Comparison of ENCODE assay signal across 9 mouse cellular contexts in the genomic region with DNA sequence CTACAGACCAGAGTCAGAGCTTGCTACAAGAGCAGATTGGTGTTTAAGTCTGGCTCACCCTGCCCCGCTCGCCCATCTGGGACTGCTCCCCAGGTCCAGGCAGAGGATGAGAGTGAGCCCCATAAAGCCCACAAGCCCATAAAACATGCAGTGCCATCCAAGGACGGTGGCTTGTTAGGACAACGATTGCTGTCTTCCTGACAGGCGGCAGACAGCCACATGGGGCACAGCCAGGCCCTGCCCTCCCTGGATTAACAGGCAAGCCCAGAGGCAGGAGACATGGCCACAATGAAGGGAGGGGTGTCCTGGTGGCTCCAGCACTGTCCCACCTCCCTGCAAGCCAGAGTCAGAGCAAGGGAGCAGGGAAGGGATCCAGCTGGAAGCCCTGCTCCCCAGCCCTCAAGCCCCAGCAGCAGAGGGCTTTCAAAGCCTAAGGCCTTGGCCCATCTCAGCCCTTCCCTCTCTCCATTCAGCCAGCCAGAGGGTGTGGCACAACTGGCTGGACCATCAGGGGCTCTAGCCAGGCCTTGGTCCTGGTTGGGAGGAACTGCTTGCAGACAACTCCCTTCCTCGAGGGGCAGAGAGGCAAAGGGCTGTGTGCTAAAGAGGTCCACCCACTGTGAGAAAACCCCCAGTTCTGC. TPM values are rescaled to one million over a fixed set of nuclear protein-coding genes. Genes with fewer than 3 reads are reported as not detected.
A peak's percentile ranks its signal among the peaks of the same experiment; 100 is the strongest.
DNase-seq lines count a peak whose midpoint lies in the region; ATAC-seq and TF ChIP-seq lines count a peak whose summit lies in the region.
"Had no signal": no experiment of that assay in that cellular context is flagged by ENCODE, and none has a peak within 500 bp of the region (broad histone marks: within the 10 kb centered on the region; RNA-seq: fewer than 3 reads in every experiment).

No protein-coding gene starts in this region.

- no peak for TF ChIP-seq CTCF in left cerebral cortex, adult 2 months (IDR thresholded peaks at IDR 0.05)

- intact Hi-C loops in gastrocnemius, postnatal 36 days (cut with DNase I), result no loop called here
- intact Hi-C loops in left cerebral cortex, adult 2 months (cut with DNase I), result no loop called here

- peak overlapping the region; percentile 55; the same call in 1 of the 2 replicates for H3K27ac ChIP-seq in embryonic facial prominence, embryonic 12.5 days
- H3K27ac ChIP-seq in embryonic facial prominence, embryonic 10.5 days (replicated peaks), result no peak overlapping the region; the same call in 1 of the 2 replicates
- H3K27ac ChIP-seq in limb, embryonic 12.5 days, result peak overlapping the region; percentile 45
- no peak overlapping the region for H3K27ac ChIP-seq in left cerebral cortex, adult 2 months

- 58% methylated on average over 6 of the region's 6 CpGs for WGBS in embryonic facial prominence, embryonic 12.5 days
- 66% methylated on average over 6 of the region's 6 CpGs for WGBS in embryonic facial prominence, embryonic 10.5 days
- WGBS in limb, embryonic 12.5 days, result 43% methylated on average over 6 of the region's 6 CpGs

- no peak overlapping the region for H3K9ac ChIP-seq in embryonic facial prominence, embryonic 12.5 days
- H3K9ac ChIP-seq in limb, embryonic 12.5 days (replicated peaks), result 0 out of 2 replicates have a peak overlapping the region, but pooled peaks have one; percentile 27

- H3K4me2 ChIP-seq in embryonic facial prominence, embryonic 12.5 days (replicated peaks), result no peak overlapping the region
- no peak overlapping the region for H3K4me2 ChIP-seq in limb, embryonic 12.5 days

- H3K9me3 ChIP-seq in embryonic facial prominence, embryonic 12.5 days, result no peaks in the 10 kb centered on the region
- H3K9me3 ChIP-seq in embryonic facial prominence, embryonic 10.5 days, result no peaks in the 10 kb centered on the region
- no peaks in the 10 kb centered on the region for H3K9me3 ChIP-seq in limb, embryonic 12.5 days

- ATAC-seq in embryonic facial prominence, embryonic 12.5 days (ENCODE audit: insufficient number of reproducible peaks, insufficient read depth, low FRiP score, low TSS enrichment), result no peak
- ATAC-seq in limb, embryonic 12.5 days (ENCODE audit: insufficient number of reproducible peaks, insufficient read depth, low FRiP score, low TSS enrichment, low read depth), result no peak

- H3K4me1 ChIP-seq in embryonic facial prominence, embryonic 12.5 days, result peaks cover 46% of the 10 kb centered on the region
- H3K4me1 ChIP-seq in embryonic facial prominence, embryonic 10.5 days, result peaks cover 73% of the 10 kb centered on the region
- peaks cover 56% of the 10 kb centered on the region for H3K4me1 ChIP-seq in limb, embryonic 12.5 days (replicated peaks)

- no peak for DNase-seq in embryonic facial prominence, embryonic 10.5 days (ENCODE audit: low spot score)
- peak; percentile 57 for DNase-seq in 3134 (ENCODE audit: extremely low read depth, insufficient read length, low spot score)
- DNase-seq in gastrocnemius, postnatal 36 days, result peak; percentile 49 to 77
- no peak for DNase-seq in cerebellum, adult 9-10 months
- DNase-seq in embryo, embryonic 9.5 days (ENCODE audit: extremely low spot score), result no peak
- no peak for DNase-seq in left cerebral cortex, adult 2 months (ENCODE audit: extremely low spot score in 1 of 2, low spot score in 2 of 2)

- H3K4me3 ChIP-seq in embryonic facial prominence, embryonic 12.5 days, result no peak overlapping the region
- no peak overlapping the region for H3K4me3 ChIP-seq in embryonic facial prominence, embryonic 10.5 days
- H3K4me3 ChIP-seq in limb, embryonic 12.5 days (replicated peaks), result no peak overlapping the region
- H3K4me3 ChIP-seq in left cerebral cortex, adult 2 months, result no peak overlapping the region

- no peaks in the 10 kb centered on the region for H3K27me3 ChIP-seq in embryonic facial prominence, embryonic 12.5 days
- H3K27me3 ChIP-seq in embryonic facial prominence, embryonic 10.5 days (replicated peaks; ENCODE audit: low read depth, poor library complexity, severe bottlenecking), result no peaks in the 10 kb centered on the region; the same call in 1 of the 2 replicates
- no peaks in the 10 kb centered on the region for H3K27me3 ChIP-seq in limb, embryonic 12.5 days

- H3K36me3 ChIP-seq in embryonic facial prominence, embryonic 12.5 days, result no peaks in the 10 kb centered on the region
- peaks cover 6% of the 10 kb centered on the region for H3K36me3 ChIP-seq in embryonic facial prominence, embryonic 10.5 days (replicated peaks)
- H3K36me3 ChIP-seq in limb, embryonic 12.5 days, result peaks cover 9% of the 10 kb centered on the region

RNA-seq across cellular contexts. Expression of a gene that starts 40.1 kb away (rescaled TPM):
- polyA plus RNA-seq in embryonic facial prominence, embryonic 12.5 days (2016; fragmentation: Nextera tagmentation; extraction: Ambion mirVana), result 38.8 and 39.4 TPM in 2 replicates
- polyA plus RNA-seq in embryonic facial prominence, embryonic 10.5 days (2016; fragmentation: Nextera tagmentation; extraction: Ambion mirVana), result 27.4 and 30.4 TPM in 2 replicates
- 100 to 1,000 TPM; 194 to 248 TPM for total RNA-seq in gastrocnemius, postnatal 36 days (2021)
- 36.7 and 44.9 TPM in 2 replicates for polyA plus RNA-seq in limb, embryonic 12.5 days (2016; fragmentation: Nextera tagmentation; extraction: Ambion mirVana)
- 10 to 100 TPM; 43.5 to 46.4 TPM for total RNA-seq in left cerebral cortex, adult 2 months (2021)

RNA-seq across cellular contexts. Expression of a gene that starts 41.2 kb away (rescaled TPM):
- polyA plus RNA-seq in embryonic facial prominence, embryonic 12.5 days (2016; fragmentation: Nextera tagmentation; extraction: Ambion mirVana), result 0.22 and 0.26 TPM in 2 replicates
- polyA plus RNA-seq in embryonic facial prominence, embryonic 10.5 days (2016; fragmentation: Nextera tagmentation; extraction: Ambion mirVana), result 0.06 and 0.15 TPM in 2 replicates
- total RNA-seq in gastrocnemius, postnatal 36 days (2021), result under 1 TPM in 1 of 2 experiments, not detected in 1; 0.10 TPM
- polyA plus RNA-seq in limb, embryonic 12.5 days (2016; fragmentation: Nextera tagmentation; extraction: Ambion mirVana), result 0.15 and 0.18 TPM in 2 replicates
- total RNA-seq in left cerebral cortex, adult 2 months (2021), result under 1 TPM in 1 of 2 experiments, not detected in 1; 0.19 TPM
- total RNA-seq: left cerebral cortex, adult 18-20 months had no signal

Comparison
In these comparisons a context has a peak if more than half of its experiments do, and no peak if none do; other contexts are left out.
1. H3K27ac ChIP-seq: peak in embryonic facial prominence, embryonic 12.5 days (single experiment) and limb, embryonic 12.5 days (single experiment); none in embryonic facial prominence, embryonic 10.5 days (single experiment) and left cerebral cortex, adult 2 months (single experiment).
2. DNase-seq: peak in 3134 (single experiment) and gastrocnemius, postnatal 36 days (2 of 2); none in embryonic facial prominence, embryonic 10.5 days (single experiment), cerebellum, adult 9-10 months (single experiment), embryo, embryonic 9.5 days (single experiment) and left cerebral cortex, adult 2 months (0 of 2).